Mouse (Mus musculus) heart, embryonic 10.5 days (tissue): ENCODE results near the gene Bbip1. TPM values are rescaled to one million over a fixed set of nuclear protein-coding genes. Genes with fewer than 3 reads are reported as not detected.

ENCODE experiments used
- DNase-seq: peaks from one replicate; pipeline ENCODE4 v3.0.0-alpha.2; 2017; ENCODE audit warnings: low spot score
- H3K27ac ChIP-seq: fragments of 300-500 bp; sonication (generic); 2 replicates; pipeline ENCODE4 v1.5.1; 2016; ENCODE audit warnings: mild to moderate bottlenecking
- H3K27me3 ChIP-seq: fragments of 300-500 bp; sonication (generic); 2 replicates; pipeline ENCODE4 v1.6.1; 2016; ENCODE audit warnings: mild to moderate bottlenecking; ENCODE audit not compliant: poor library complexity, insufficient read depth, severe bottlenecking
- H3K36me3 ChIP-seq: fragments of 300-500 bp; sonication (generic); 2 replicates; pipeline ENCODE4 v1.6.1; 2016; ENCODE audit warnings: mild to moderate bottlenecking, moderate library complexity
- H3K4me1 ChIP-seq: fragments of 300-500 bp; sonication (generic); 2 replicates; pipeline ENCODE4 v1.6.1; 2016; ENCODE audit warnings: mild to moderate bottlenecking
- H3K4me3 ChIP-seq: fragments of 300-500 bp; sonication (generic); 2 replicates; pipeline ENCODE4 v1.5.1; 2016; ENCODE audit warnings: mild to moderate bottlenecking, moderate library complexity
- H3K9me3 ChIP-seq: fragments of 300-500 bp; sonication (generic); 2 replicates; pipeline ENCODE4 v1.6.1; 2016; ENCODE audit warnings: mild to moderate bottlenecking, moderate library complexity
- WGBS: fragments of 180-500 bp; shearing (Covaris S2); methylation state at CpG from one replicate; pipeline ENCODE4 v1.1.7; 2016; 5-methylcytosine and 5-hydroxymethylcytosine counted together
- polyA plus RNA-seq: library from polyadenylated mRNA; unstranded; fragments of >200 nt; fragmentation: Nextera tagmentation; extraction: Ambion mirVana; gene quantifications from 2 replicates; pipeline ENCODE4 v1.2.1, GENCODE M21; 2016

Gene Bbip1
- polyA plus RNA-seq, 1 experiment from 2014 or later: 63.5 TPM

DNA sequence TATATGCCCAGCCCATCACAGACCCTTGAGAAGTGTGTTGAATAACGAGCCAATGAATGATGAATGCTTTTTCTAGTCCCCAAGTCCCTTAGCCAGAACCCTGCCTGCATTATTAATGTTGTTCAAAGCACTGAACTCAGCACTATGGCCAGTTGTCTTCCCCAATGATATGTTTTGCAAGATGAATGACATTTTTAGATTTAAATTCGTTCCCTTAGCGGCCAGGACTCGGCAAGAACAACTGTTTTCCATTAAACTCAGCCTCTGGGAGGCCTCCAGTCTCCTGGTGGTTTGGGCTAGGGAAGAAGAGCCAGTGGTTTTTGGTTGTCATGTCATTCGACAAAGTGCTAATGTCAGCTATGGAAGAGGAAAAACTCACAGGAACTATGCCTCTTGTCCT lies 62.6 kb downstream of the Bbip1 start:
- no peak for DNase-seq
- Histone ChIP-seq H3K36me3 (no peaks in the 10 kb centered on the region), H3K9me3 (no peaks in the 10 kb centered on the region), H3K27me3 (no peaks in the 10 kb centered on the region), H3K27ac (no peak overlapping the region), H3K4me1 (no peaks in the 10 kb centered on the region), H3K4me3 (no peak overlapping the region)
- WGBS: 70% methylated on average over 5 of the region's 5 CpGs

DNA sequence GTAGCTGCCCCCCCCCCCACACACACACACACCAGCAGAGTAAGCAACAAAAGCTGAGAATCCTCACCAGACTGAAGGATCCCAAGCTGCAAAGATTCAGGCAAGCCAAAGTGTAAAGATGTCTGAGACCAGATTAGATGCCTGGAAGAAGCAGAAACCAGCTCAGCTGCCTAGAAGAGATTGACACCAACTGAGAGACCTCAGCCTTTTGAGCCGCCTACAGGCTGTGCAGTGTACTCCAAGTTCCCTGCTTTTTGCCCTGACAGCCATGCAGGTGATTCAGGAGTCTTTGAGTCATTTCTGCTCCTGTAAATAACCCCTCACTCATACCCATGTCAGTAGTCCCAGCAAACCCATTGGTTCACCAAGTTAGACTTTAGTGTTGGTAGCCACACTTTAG lies 64.0 kb downstream of the Bbip1 start:
- Histone ChIP-seq H3K27ac (no peak overlapping the region), H3K27me3 (no peaks in the 10 kb centered on the region), H3K9me3 (no peaks in the 10 kb centered on the region), H3K4me3 (no peak overlapping the region), H3K36me3 (no peaks in the 10 kb centered on the region), H3K4me1 (no peaks in the 10 kb centered on the region)
- WGBS: 68% methylated on average over 1 of the region's 1 CpGs
- no peak for DNase-seq

Other genes starting within 250 kb of the Bbip1 start
- 31.4 and 35.0 TPM in 2 replicates for gene Pdcd4, start 52.4 kb downstream of the Bbip1 start, polyA plus RNA-seq
- gene Shoc2, start 321 bp downstream of the Bbip1 start, polyA plus RNA-seq: 51.0 and 54.7 TPM in 2 replicates
- 0.26 TPM in 1 of 2 replicates, not detected in the other for gene Adra2a, start 99.5 kb upstream of the Bbip1 start, polyA plus RNA-seq